Mouse (Mus musculus) intestine, embryonic 14.5 days (tissue): ENCODE results near the gene Prkag2. TPM values are rescaled to one million over a fixed set of nuclear protein-coding genes. Genes with fewer than 3 reads are reported as not detected.
"Not testable (repeated sequence)": the region's sequence is repeated elsewhere in the genome, so short reads cannot be mapped to it uniquely, and the experiment has no call there.

Experiments
- ATAC-seq: fragments of 200-750 bp; cut with Nextera tagmentation; replicated peaks from 2 replicates; pipeline ENCODE4 v1.8.0; 2017; ENCODE audit warnings: low read depth, moderate number of reproducible peaks, moderate TSS enrichment, moderate library complexity; ENCODE audit not compliant: low FRiP score, low TSS enrichment
- DNase-seq: peaks from one replicate; pipeline ENCODE4 v3.0.0-alpha.2; 2018; ENCODE audit warnings: low spot score
- H3K27ac ChIP-seq: fragments of 300-500 bp; sonication (generic); 2 replicates; pipeline ENCODE4 v1.5.1; 2014; ENCODE audit warnings: low read depth, mild to moderate bottlenecking, control low read depth
- H3K27me3 ChIP-seq: fragments of 300-500 bp; sonication (generic); replicated peaks from 2 replicates; pipeline ENCODE4 v1.6.1; 2014; ENCODE audit warnings: low read length, control low read depth; ENCODE audit not compliant: control insufficient read depth, insufficient read depth
- H3K36me3 ChIP-seq: fragments of 300-500 bp; sonication (generic); 2 replicates; pipeline ENCODE4 v1.6.1; 2014; ENCODE audit warnings: low read length, control low read depth; ENCODE audit not compliant: control insufficient read depth, insufficient read depth
- H3K4me1 ChIP-seq: fragments of 300-500 bp; sonication (generic); replicated peaks from 2 replicates; pipeline ENCODE4 v1.6.1; 2014; ENCODE audit warnings: low read length, control low read depth, mixed read lengths; ENCODE audit not compliant: control insufficient read depth, insufficient read depth
- H3K4me2 ChIP-seq: fragments of 300-500 bp; sonication (generic); 2 replicates; pipeline ENCODE4 v1.6.1; 2014; ENCODE audit warnings: low read length
- H3K4me3 ChIP-seq: fragments of 300-500 bp; sonication (generic); 2 replicates; pipeline ENCODE4 v1.5.1; 2014; ENCODE audit warnings: low read depth, low read length, control low read depth, mixed read lengths
- H3K9ac ChIP-seq: fragments of 300-500 bp; sonication (generic); 2 replicates; pipeline ENCODE4 v1.6.1; 2014; ENCODE audit warnings: mild to moderate bottlenecking, low read length
- H3K9me3 ChIP-seq: fragments of 300-500 bp; sonication (generic); 2 replicates; pipeline ENCODE4 v1.6.1; 2016; ENCODE audit warnings: low read length, control low read depth; ENCODE audit not compliant: control insufficient read depth
- WGBS: fragments of 180-500 bp; shearing (Covaris S2); extraction: QIAGEN DNeasy Blood & Tissue Kit; methylation state at CpG from one replicate; pipeline ENCODE4 v1.1.7; 2014; 5-methylcytosine and 5-hydroxymethylcytosine counted together
- polyA plus RNA-seq: library from polyadenylated mRNA; unstranded; fragments of >200 nt; fragmentation: Nextera tagmentation; extraction: Ambion mirVana; gene quantifications from 2 replicates; pipeline ENCODE4 v1.2.1, GENCODE M21; 2014

Prkag2 gene
- polyA plus RNA-seq, 1 experiment from 2014 or later, result 52.1 TPM

DNA sequence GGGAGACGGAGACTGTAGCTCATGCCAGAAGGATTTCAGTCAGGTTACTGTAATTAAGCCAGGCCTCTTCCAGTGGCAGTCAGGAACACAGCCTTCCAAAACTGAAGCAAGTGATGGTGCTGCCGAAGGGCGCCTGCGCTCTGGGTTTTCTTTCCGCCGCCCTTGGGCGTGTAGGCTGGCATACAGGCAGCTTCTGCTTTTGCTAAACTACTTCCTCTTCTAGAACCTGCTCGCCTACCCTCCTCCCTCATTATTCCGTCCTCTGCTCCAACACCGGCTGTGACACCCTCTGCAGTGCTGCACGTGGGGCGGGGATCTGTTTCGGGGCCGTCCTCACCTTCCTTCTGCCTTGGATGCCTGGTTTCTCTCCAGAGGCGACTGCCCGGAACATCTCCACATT, 18.9 kb downstream of the Prkag2 start:
- no peak for DNase-seq
- no peak for ATAC-seq
- no peak overlapping the region for H3K4me2 ChIP-seq
- H3K27me3 ChIP-seq, result no peaks in the 10 kb centered on the region
- no peaks in the 10 kb centered on the region for H3K36me3 ChIP-seq
- H3K27ac ChIP-seq, result no peak overlapping the region
- H3K9ac ChIP-seq, result no peak overlapping the region
- H3K4me1 ChIP-seq, result no peaks in the 10 kb centered on the region
- no peak overlapping the region for H3K4me3 ChIP-seq
- 65% methylated on average over 16 of the region's 16 CpGs for WGBS
- H3K9me3 ChIP-seq, result no peaks in the 10 kb centered on the region

GRCm38 (mm10) chr5:25080994-25081393, 19.4 kb downstream of the Prkag2 start:
- ATAC-seq (no peak), DNase-seq (no peak)
- Histone ChIP-seq H3K4me2 (no peak overlapping the region), H3K27ac (no peak overlapping the region), H3K4me3 (no peak overlapping the region), H3K9ac (no peak overlapping the region), H3K4me1 (no peaks in the 10 kb centered on the region), H3K36me3 (no peaks in the 10 kb centered on the region), H3K9me3 (no peaks in the 10 kb centered on the region), H3K27me3 (no peaks in the 10 kb centered on the region)
- 84% methylated on average over 3 of the region's 3 CpGs for WGBS

- WGBS, result 93% methylated on average over 9 of the region's 9 CpGs
- H3K4me1 ChIP-seq, result no peaks in the 10 kb centered on the region
- no peak overlapping the region for H3K4me2 ChIP-seq
- H3K27me3 ChIP-seq, result no peaks in the 10 kb centered on the region
- no peaks in the 10 kb centered on the region for H3K36me3 ChIP-seq
- no peak overlapping the region for H3K27ac ChIP-seq
- no peak overlapping the region for H3K4me3 ChIP-seq
- H3K9me3 ChIP-seq, result no peaks in the 10 kb centered on the region
- no peak overlapping the region for H3K9ac ChIP-seq
- ATAC-seq, result no peak
- no peak for DNase-seq
Measured at GRCm38 (mm10) chr5:25080438-25080945, 19.9 kb downstream of the Prkag2 start.

DNA sequence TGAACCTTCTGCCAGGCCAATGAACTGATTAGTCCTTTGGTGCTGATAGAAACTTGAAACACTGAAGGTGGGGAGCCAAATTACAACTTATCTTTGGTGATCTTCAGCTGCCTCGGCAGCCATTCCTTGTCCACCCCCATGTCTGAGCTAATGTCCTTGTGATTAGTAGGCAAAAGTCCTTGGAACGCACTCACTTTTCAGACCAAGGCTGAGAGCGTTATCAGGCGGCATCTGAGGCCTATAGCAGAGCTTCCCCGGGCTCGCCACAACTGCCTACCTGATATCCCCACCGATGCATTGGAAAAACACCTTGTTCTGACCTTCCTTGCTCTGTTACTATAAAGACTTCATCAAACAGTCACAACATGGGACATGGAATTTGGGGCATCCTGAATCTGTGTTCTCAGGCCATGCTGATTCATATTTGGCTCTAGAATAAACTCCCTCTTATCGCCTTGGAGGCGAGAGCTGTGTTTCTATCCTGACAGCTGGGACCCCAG, 20.6 kb downstream of the Prkag2 start:
- H3K27me3 ChIP-seq, result no peaks in the 10 kb centered on the region
- H3K4me1 ChIP-seq, result no peaks in the 10 kb centered on the region
- 87% methylated on average over 9 of the region's 9 CpGs for WGBS
- H3K27ac ChIP-seq, result no peak overlapping the region
- DNase-seq (no peak), ATAC-seq (no peak)
- H3K36me3 ChIP-seq, result no peaks in the 10 kb centered on the region
- no peak overlapping the region for H3K4me3 ChIP-seq
- H3K9me3 ChIP-seq, result no peaks in the 10 kb centered on the region
- no peak overlapping the region for H3K9ac ChIP-seq
- H3K4me2 ChIP-seq, result no peak overlapping the region

GRCm38 (mm10) chr5:25077873-25078651, 22.4 kb downstream of the Prkag2 start:
- H3K4me3 ChIP-seq, result no peak overlapping the region
- H3K36me3 ChIP-seq, result no peaks in the 10 kb centered on the region
- no peak overlapping the region for H3K27ac ChIP-seq
- H3K27me3 ChIP-seq, result no peaks in the 10 kb centered on the region
- H3K4me1 ChIP-seq, result no peaks in the 10 kb centered on the region
- H3K4me2 ChIP-seq, result no peak overlapping the region
- H3K9ac ChIP-seq, result no peak overlapping the region
- no peak for ATAC-seq
- 65% methylated on average over 8 of the region's 8 CpGs for WGBS
- no peak for DNase-seq
- no peaks in the 10 kb centered on the region for H3K9me3 ChIP-seq

GRCm38 (mm10) chr5:25077258-25077657, 23.2 kb downstream of the Prkag2 start:
- H3K9ac ChIP-seq, H3K4me1 ChIP-seq, H3K27ac ChIP-seq, H3K4me2 ChIP-seq, H3K36me3 ChIP-seq, DNase-seq, H3K9me3 ChIP-seq, H3K27me3 ChIP-seq, ATAC-seq, H3K4me3 ChIP-seq: not testable (repeated sequence)
- 93% methylated on average over 13 of the region's 13 CpGs for WGBS

DNA sequence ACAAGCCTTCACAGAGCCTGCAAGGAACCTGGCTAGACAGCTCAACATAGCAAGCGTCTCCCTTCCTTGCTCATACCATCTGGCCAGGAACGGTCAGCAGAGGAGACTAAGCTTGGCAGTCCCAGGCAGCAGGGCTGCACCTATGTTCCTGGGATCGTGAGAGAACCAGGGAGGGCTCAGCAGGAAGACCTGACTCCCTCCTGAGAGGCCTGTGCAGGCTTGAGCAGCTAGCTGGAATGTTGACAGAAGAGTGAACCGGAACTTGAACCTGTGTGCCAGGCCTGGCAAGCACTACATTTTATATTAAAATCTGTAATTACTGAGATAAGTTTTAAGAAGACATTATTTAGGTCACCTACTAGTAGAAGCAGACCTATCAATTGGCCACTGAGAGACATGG, 24.8 kb downstream of the Prkag2 start:
- Histone ChIP-seq H3K36me3 (no peaks in the 10 kb centered on the region), H3K9ac (no peak overlapping the region), H3K9me3 (no peaks in the 10 kb centered on the region), H3K27me3 (no peaks in the 10 kb centered on the region), H3K4me3 (no peak overlapping the region), H3K27ac (no peak overlapping the region), H3K4me1 (no peaks in the 10 kb centered on the region), H3K4me2 (no peak overlapping the region)
- 80% methylated on average over 4 of the region's 4 CpGs for WGBS
- DNase-seq (no peak), ATAC-seq (no peak)

DNA sequence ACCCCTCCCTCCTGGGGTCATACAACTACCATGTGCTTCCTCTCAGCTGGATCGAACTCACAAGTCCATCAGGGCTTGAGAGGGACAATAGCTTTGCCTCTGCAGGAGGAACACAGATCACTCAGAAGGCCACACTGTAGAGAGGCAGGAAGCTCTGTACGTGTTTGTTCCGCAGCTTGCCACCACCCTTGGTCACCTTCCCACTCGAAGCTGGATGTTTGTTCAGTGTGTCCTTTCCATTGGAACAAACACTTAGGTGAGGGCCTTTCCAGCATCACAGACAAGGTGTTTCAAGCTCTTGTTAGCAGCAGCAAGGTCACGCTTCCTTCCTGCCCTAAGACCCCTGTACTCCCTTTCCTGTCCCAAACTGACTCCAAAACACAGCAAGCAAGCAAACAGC, 30.6 kb downstream of the Prkag2 start:
- Histone ChIP-seq H3K4me3 (no peak overlapping the region), H3K4me1 (peaks cover 17% of the 10 kb centered on the region), H3K9ac (no peak overlapping the region), H3K27ac (no peak overlapping the region), H3K4me2 (no peak overlapping the region), H3K36me3 (no peaks in the 10 kb centered on the region), H3K27me3 (no peaks in the 10 kb centered on the region), H3K9me3 (no peaks in the 10 kb centered on the region)
- DNase-seq (no peak), ATAC-seq (no peak)
- WGBS, result 72% methylated on average over 5 of the region's 5 CpGs

DNA sequence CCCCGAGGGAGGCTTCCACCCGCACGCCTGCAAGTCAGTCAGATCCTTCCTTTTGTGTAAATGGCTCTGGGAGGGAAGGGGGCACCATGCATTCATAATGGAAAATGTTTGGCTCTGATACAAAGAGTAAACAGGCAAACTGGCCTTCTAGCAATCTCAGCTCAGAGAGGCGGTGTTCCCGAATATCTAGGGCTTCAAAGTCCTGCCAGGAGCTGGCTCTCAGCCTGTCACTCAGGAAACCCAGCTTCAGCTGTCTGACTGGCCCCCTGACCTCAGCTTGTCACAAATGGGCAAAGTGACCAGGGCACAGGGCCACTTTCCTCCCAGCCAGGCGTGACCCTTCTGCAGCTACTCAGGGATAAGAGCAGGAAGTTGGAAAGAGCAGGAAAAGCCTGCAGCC, 33.3 kb downstream of the Prkag2 start:
- Histone ChIP-seq H3K36me3 (no peaks in the 10 kb centered on the region), H3K27me3 (no peaks in the 10 kb centered on the region), H3K4me2 (no peak overlapping the region), H3K9ac (no peak overlapping the region), H3K4me1 (peaks cover 17% of the 10 kb centered on the region), H3K9me3 (no peaks in the 10 kb centered on the region), H3K4me3 (no peak overlapping the region), H3K27ac (peak overlapping the region; percentile 22; the same call in 1 of the 2 replicates)
- DNase-seq (no peak), ATAC-seq (no peak)
- 53% methylated on average over 6 of the region's 6 CpGs for WGBS
